Mouse (Mus musculus) intestine, postnatal 0 days (tissue): ENCODE data around the gene Trhde. TPM values are rescaled to one million over a fixed set of nuclear protein-coding genes. Genes with fewer than 3 reads are reported as not detected.

ENCODE experiments used
- ATAC-seq: fragments of 200-750 bp; cut with Nextera tagmentation; 2 replicates; pipeline ENCODE4 v1.8.0; 2017; ENCODE audit warnings: mild to moderate bottlenecking, moderate TSS enrichment, moderate library complexity
- H3K27ac ChIP-seq: fragments of 300-500 bp; sonication (generic); 2 replicates; pipeline ENCODE4 v1.5.1; 2014; ENCODE audit warnings: mild to moderate bottlenecking, low read depth, low read length, moderate library complexity
- H3K27me3 ChIP-seq: fragments of 300-500 bp; sonication (generic); replicated peaks from 2 replicates; pipeline ENCODE4 v1.6.1; 2014; ENCODE audit warnings: low read length, mixed read lengths; ENCODE audit not compliant: control insufficient read depth, insufficient read depth
- H3K36me3 ChIP-seq: fragments of 300-500 bp; sonication (generic); 2 replicates; pipeline ENCODE4 v1.6.1; 2014; ENCODE audit warnings: mild to moderate bottlenecking, moderate library complexity; ENCODE audit not compliant: control insufficient read depth, insufficient read depth
- H3K4me1 ChIP-seq: fragments of 300-500 bp; sonication (generic); replicated peaks from 2 replicates; pipeline ENCODE4 v1.6.1; 2014; ENCODE audit warnings: antibody characterized with exemption, low read length, mixed read lengths; ENCODE audit not compliant: control insufficient read depth, insufficient read depth
- H3K4me2 ChIP-seq: fragments of 300-500 bp; sonication (generic); replicated peaks from 2 replicates; pipeline ENCODE4 v1.6.1; 2014; ENCODE audit warnings: low read depth, mild to moderate bottlenecking, moderate library complexity
- H3K4me3 ChIP-seq: fragments of 300-500 bp; sonication (generic); 2 replicates; pipeline ENCODE4 v1.5.1; 2014; ENCODE audit warnings: low read depth, low read length
- H3K9ac ChIP-seq: fragments of 300-500 bp; sonication (generic); 2 replicates; pipeline ENCODE4 v1.6.1; 2014; ENCODE audit warnings: mild to moderate bottlenecking, low read depth, low read length
- H3K9me3 ChIP-seq: fragments of 300-500 bp; sonication (generic); 2 replicates; pipeline ENCODE4 v1.6.1; 2016; ENCODE audit warnings: mixed run types; ENCODE audit not compliant: control insufficient read depth
- CTCF ChIP-seq: sonication (generic); IDR thresholded peaks from 2 replicates; pipeline ENCODE4 v1.5.1; 2016; ENCODE audit warnings: low read depth, mild to moderate bottlenecking, control low read depth, antibody characterized with exemption, moderate library complexity
- WGBS: fragments of 180-500 bp; shearing (Covaris S2); extraction: QIAGEN DNeasy Blood & Tissue Kit; methylation state at CpG from one replicate; pipeline ENCODE4 v1.1.7; 2014; 5-methylcytosine and 5-hydroxymethylcytosine counted together
- polyA plus RNA-seq: library from polyadenylated mRNA; unstranded; fragments of >200 nt; fragmentation: Nextera tagmentation; extraction: Ambion mirVana; gene quantifications from 2 replicates; pipeline ENCODE4 v1.2.1, GENCODE M21; 2015

Trhde gene
- polyA plus RNA-seq, 1 experiment from 2014 or later = 0.13 TPM

DNA sequence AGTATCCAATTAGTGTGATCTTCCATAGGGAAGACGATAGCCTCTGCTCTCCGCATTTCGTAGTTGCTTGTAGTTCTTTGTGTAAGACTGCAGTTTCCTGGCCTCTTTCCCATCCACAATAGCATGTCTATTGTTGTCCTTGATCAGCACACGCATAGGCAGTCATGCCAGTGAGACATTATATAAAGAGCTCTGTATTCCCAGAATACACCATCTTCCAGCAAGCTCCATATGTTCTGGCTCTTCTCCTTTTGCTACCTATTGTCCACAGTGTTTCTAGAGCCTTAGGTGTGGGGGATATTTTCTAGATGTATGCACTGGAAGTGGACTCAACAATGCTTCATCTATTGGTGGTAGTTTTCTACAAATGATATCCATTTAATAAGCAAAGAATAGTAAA is 313.3 kb downstream of the Trhde start:
- no peak overlapping the region for H3K27ac ChIP-seq
- no peak for TF ChIP-seq CTCF
- WGBS = 93% methylated on average over 4 of the region's 4 CpGs

GRCm38 (mm10) chr10:114455591-114455990 is 346.5 kb downstream of the Trhde start:
- H3K4me2 ChIP-seq = no peak overlapping the region
- H3K4me1 ChIP-seq = no peaks in the 10 kb centered on the region
- no peaks in the 10 kb centered on the region for H3K27me3 ChIP-seq
- H3K36me3 ChIP-seq = no peaks in the 10 kb centered on the region
- no peak for ATAC-seq
- no peaks in the 10 kb centered on the region for H3K9me3 ChIP-seq
- TF ChIP-seq CTCF = peak; percentile 21
- no peak overlapping the region for H3K27ac ChIP-seq
- no peak overlapping the region for H3K4me3 ChIP-seq
- no peak overlapping the region for H3K9ac ChIP-seq
- WGBS = 79% methylated on average over 3 of the region's 3 CpGs

More for the DNA sequence above, 313.3 kb downstream of the Trhde start:
- no peak for ATAC-seq
- Histone ChIP-seq H3K9me3 (no peaks in the 10 kb centered on the region), H3K4me2 (no peak overlapping the region), H3K9ac (no peak overlapping the region), H3K4me1 (no peaks in the 10 kb centered on the region), H3K36me3 (no peaks in the 10 kb centered on the region), H3K4me3 (no peak overlapping the region), H3K27me3 (no peaks in the 10 kb centered on the region)

GRCm38 (mm10) chr10:114448116-114448515 is 354.0 kb downstream of the Trhde start:
- Histone ChIP-seq H3K9me3 (no peaks in the 10 kb centered on the region), H3K4me2 (no peak overlapping the region), H3K27ac (no peak overlapping the region), H3K36me3 (no peaks in the 10 kb centered on the region), H3K4me3 (no peak overlapping the region), H3K27me3 (no peaks in the 10 kb centered on the region), H3K4me1 (no peaks in the 10 kb centered on the region), H3K9ac (no peak overlapping the region)
- WGBS = 74% methylated on average over 6 of the region's 6 CpGs
- TF ChIP-seq CTCF = no peak
- ATAC-seq = no peak

- no peak overlapping the region for H3K9ac ChIP-seq
- no peak overlapping the region for H3K4me2 ChIP-seq
- H3K9me3 ChIP-seq = no peaks in the 10 kb centered on the region
- no peak overlapping the region for H3K4me3 ChIP-seq
- no peaks in the 10 kb centered on the region for H3K27me3 ChIP-seq
- no peak for TF ChIP-seq CTCF
- H3K4me1 ChIP-seq = no peaks in the 10 kb centered on the region
- 65% methylated on average over 3 of the region's 3 CpGs for WGBS
- no peaks in the 10 kb centered on the region for H3K36me3 ChIP-seq
- ATAC-seq = no peak
- no peak overlapping the region for H3K27ac ChIP-seq
Observed at GRCm38 (mm10) chr10:114418956-114419530, 383.1 kb downstream of the Trhde start.

DNA sequence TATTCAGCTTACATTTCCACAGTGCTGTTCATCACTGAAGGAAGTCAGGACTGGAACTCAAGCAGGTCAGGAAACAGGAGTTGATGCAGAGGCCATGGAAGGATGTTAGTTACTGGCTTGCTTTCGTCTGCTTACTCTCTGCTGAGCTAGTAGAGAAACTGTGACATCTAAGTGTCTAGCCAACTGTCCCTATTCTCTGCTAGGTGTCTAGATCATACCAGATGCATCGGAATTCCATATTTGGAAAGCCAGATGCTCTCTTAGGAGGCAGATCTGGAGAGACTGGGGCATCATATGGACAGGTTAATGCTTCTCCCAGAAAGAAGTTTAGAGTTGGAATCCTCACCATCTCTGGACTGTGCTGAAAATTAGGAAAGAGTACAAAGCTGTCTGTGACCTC is 386.4 kb downstream of the Trhde start:
- no peaks in the 10 kb centered on the region for H3K9me3 ChIP-seq
- H3K9ac ChIP-seq = no peak overlapping the region
- no peak overlapping the region for H3K27ac ChIP-seq
- no peak overlapping the region for H3K4me2 ChIP-seq
- WGBS = 78% methylated on average over 2 of the region's 2 CpGs
- no peaks in the 10 kb centered on the region for H3K27me3 ChIP-seq
- H3K4me3 ChIP-seq = no peak overlapping the region
- H3K36me3 ChIP-seq = no peaks in the 10 kb centered on the region
- no peak for ATAC-seq
- no peaks in the 10 kb centered on the region for H3K4me1 ChIP-seq
- no peak for TF ChIP-seq CTCF

GRCm38 (mm10) chr10:114405260-114405659 is 396.8 kb downstream of the Trhde start:
- H3K4me3 ChIP-seq = no peak overlapping the region
- no peak overlapping the region for H3K27ac ChIP-seq
- no peak overlapping the region for H3K9ac ChIP-seq
- H3K27me3 ChIP-seq = no peaks in the 10 kb centered on the region
- no peak for ATAC-seq
- no peaks in the 10 kb centered on the region for H3K36me3 ChIP-seq
- whole genome bisulfite sequencing = 57% methylated on average over 7 of the region's 7 CpGs
- H3K4me1 ChIP-seq = no peaks in the 10 kb centered on the region
- H3K4me2 ChIP-seq = no peak overlapping the region
- H3K9me3 ChIP-seq = no peaks in the 10 kb centered on the region
- no peak for TF ChIP-seq CTCF

GRCm38 (mm10) chr10:114403795-114404194 is 398.3 kb downstream of the Trhde start:
- ATAC-seq = no peak
- no peak overlapping the region for H3K4me2 ChIP-seq
- no peaks in the 10 kb centered on the region for H3K36me3 ChIP-seq
- 65% methylated on average over 2 of the region's 2 CpGs for WGBS
- no peak overlapping the region for H3K9ac ChIP-seq
- H3K4me1 ChIP-seq = no peaks in the 10 kb centered on the region
- no peak overlapping the region for H3K27ac ChIP-seq
- no peaks in the 10 kb centered on the region for H3K27me3 ChIP-seq
- no peak overlapping the region for H3K4me3 ChIP-seq
- TF ChIP-seq CTCF = no peak
- no peaks in the 10 kb centered on the region for H3K9me3 ChIP-seq
